Mouse (Mus musculus): ENCODE results near the gene Gm21304. TPM values are rescaled to one million over a fixed set of nuclear protein-coding genes. Genes with fewer than 3 reads are reported as not detected.
"Not testable (repeated sequence)": the region's sequence is repeated elsewhere in the genome, so short reads cannot be mapped to it uniquely, and the experiment has no call there.

Gene Gm21304
- total RNA-seq (2017), result not detected in 3 replicates

DNA sequence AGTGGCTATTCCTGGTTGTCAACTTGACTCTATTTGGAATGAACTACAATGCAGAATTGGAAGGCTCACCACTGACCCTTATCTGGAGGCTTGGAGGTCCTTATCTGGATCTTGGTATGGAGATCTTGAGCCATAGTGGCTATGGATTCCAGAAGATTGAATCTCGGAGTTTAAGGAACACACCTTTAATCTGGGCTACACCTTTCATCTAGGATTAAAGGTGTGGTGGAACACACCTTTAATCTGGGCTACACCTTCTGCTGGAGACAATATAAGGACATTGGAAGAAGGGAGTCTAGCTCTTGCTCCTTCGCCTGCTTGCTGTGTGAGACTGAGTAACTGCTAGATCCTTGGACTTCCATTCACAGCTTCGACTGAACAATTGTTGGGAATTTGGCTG, at the start of gene Gm21304:
Gene Gm21304 (plus strand): TSS at position 301 of the 400 bp plus-strand sequence.
- not testable (repeated sequence) for ATAC-seq (replicated peaks; ENCODE audit: insufficient number of reproducible peaks, low FRiP score, low TSS enrichment, poor library complexity, severe bottlenecking)

DNA sequence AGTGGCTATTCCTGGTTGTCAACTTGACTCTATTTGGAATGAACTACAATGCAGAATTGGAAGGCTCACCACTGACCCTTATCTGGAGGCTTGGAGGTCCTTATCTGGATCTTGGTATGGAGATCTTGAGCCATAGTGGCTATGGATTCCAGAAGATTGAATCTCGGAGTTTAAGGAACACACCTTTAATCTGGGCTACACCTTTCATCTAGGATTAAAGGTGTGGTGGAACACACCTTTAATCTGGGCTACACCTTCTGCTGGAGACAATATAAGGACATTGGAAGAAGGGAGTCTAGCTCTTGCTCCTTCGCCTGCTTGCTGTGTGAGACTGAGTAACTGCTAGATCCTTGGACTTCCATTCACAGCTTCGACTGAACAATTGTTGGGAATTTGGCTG, 25.6 kb upstream of the Gm21304 start, which contains the start of gene Gm21293:
Gene Gm21293 (plus strand): TSS at position 301 of the 400 bp plus-strand sequence.
- not testable (repeated sequence) for ATAC-seq (replicated peaks; ENCODE audit: insufficient number of reproducible peaks, low FRiP score, low TSS enrichment, poor library complexity, severe bottlenecking)

DNA sequence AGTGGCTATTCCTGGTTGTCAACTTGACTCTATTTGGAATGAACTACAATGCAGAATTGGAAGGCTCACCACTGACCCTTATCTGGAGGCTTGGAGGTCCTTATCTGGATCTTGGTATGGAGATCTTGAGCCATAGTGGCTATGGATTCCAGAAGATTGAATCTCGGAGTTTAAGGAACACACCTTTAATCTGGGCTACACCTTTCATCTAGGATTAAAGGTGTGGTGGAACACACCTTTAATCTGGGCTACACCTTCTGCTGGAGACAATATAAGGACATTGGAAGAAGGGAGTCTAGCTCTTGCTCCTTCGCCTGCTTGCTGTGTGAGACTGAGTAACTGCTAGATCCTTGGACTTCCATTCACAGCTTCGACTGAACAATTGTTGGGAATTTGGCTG, 17.1 kb upstream of the Gm21304 start, which contains the start of gene Gm6763:
Gene Gm6763 (plus strand): TSS at position 301 of the 400 bp plus-strand sequence.
- ATAC-seq (replicated peaks; ENCODE audit: insufficient number of reproducible peaks, low FRiP score, low TSS enrichment, poor library complexity, severe bottlenecking), result not testable (repeated sequence)

DNA sequence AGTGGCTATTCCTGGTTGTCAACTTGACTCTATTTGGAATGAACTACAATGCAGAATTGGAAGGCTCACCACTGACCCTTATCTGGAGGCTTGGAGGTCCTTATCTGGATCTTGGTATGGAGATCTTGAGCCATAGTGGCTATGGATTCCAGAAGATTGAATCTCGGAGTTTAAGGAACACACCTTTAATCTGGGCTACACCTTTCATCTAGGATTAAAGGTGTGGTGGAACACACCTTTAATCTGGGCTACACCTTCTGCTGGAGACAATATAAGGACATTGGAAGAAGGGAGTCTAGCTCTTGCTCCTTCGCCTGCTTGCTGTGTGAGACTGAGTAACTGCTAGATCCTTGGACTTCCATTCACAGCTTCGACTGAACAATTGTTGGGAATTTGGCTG, 8.6 kb upstream of the Gm21304 start, which contains the start of gene Gm8764:
Gene Gm8764 (plus strand): TSS at position 301 of the 400 bp plus-strand sequence.
- not testable (repeated sequence) for ATAC-seq (replicated peaks; ENCODE audit: insufficient number of reproducible peaks, low FRiP score, low TSS enrichment, poor library complexity, severe bottlenecking)

DNA sequence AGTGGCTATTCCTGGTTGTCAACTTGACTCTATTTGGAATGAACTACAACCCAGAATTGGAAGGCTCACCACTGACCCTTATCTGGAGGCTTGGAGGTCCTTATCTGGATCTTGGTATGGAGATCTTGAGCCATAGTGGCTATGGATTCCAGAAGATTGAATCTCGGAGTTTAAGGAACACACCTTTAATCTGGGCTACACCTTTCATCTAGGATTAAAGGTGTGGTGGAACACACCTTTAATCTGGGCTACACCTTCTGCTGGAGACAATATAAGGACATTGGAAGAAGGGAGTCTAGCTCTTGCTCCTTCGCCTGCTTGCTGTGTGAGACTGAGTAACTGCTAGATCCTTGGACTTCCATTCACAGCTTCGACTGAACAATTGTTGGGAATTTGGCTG, 8.4 kb downstream of the Gm21304 start, which contains the start of gene Gm21312:
Gene Gm21312 (plus strand): TSS at position 301 of the 400 bp plus-strand sequence.
- not testable (repeated sequence) for ATAC-seq (replicated peaks; ENCODE audit: insufficient number of reproducible peaks, low FRiP score, low TSS enrichment, poor library complexity, severe bottlenecking)

DNA sequence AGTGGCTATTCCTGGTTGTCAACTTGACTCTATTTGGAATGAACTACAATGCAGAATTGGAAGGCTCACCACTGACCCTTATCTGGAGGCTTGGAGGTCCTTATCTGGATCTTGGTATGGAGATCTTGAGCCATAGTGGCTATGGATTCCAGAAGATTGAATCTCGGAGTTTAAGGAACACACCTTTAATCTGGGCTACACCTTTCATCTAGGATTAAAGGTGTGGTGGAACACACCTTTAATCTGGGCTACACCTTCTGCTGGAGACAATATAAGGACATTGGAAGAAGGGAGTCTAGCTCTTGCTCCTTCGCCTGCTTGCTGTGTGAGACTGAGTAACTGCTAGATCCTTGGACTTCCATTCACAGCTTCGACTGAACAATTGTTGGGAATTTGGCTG, 16.9 kb downstream of the Gm21304 start, which contains the start of gene Gm20765:
Gene Gm20765 (plus strand): TSS at position 301 of the 400 bp plus-strand sequence.
- not testable (repeated sequence) for ATAC-seq (replicated peaks; ENCODE audit: insufficient number of reproducible peaks, low FRiP score, low TSS enrichment, poor library complexity, severe bottlenecking)

DNA sequence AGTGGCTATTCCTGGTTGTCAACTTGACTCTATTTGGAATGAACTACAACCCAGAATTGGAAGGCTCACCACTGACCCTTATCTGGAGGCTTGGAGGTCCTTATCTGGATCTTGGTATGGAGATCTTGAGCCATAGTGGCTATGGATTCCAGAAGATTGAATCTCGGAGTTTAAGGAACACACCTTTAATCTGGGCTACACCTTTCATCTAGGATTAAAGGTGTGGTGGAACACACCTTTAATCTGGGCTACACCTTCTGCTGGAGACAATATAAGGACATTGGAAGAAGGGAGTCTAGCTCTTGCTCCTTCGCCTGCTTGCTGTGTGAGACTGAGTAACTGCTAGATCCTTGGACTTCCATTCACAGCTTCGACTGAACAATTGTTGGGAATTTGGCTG, 25.4 kb downstream of the Gm21304 start, which contains the start of gene Gm4340:
Gene Gm4340 (plus strand): TSS at position 301 of the 400 bp plus-strand sequence.
- ATAC-seq (replicated peaks; ENCODE audit: insufficient number of reproducible peaks, low FRiP score, low TSS enrichment, poor library complexity, severe bottlenecking), result not testable (repeated sequence)

DNA sequence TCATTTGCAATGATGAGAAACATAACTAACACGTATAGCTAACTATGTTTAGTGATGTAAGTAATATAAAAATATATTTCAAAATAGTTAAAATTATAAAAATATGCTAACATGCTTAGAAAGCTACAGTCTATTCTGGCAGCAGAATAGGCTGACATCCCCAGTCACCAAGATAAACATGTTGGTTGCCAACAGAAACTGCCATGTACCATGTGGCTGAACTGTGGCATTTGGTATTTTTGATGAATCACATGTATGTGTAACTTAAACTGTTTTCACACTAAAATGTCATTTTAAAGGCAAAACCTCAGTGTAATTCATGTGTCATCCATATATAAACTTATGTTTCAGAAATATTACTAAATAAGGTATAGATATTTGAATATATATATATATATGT, 41.3 kb downstream of the Gm21304 start:
- no peak for ATAC-seq (replicated peaks; ENCODE audit: insufficient number of reproducible peaks, low FRiP score, low TSS enrichment, poor library complexity, severe bottlenecking)

DNA sequence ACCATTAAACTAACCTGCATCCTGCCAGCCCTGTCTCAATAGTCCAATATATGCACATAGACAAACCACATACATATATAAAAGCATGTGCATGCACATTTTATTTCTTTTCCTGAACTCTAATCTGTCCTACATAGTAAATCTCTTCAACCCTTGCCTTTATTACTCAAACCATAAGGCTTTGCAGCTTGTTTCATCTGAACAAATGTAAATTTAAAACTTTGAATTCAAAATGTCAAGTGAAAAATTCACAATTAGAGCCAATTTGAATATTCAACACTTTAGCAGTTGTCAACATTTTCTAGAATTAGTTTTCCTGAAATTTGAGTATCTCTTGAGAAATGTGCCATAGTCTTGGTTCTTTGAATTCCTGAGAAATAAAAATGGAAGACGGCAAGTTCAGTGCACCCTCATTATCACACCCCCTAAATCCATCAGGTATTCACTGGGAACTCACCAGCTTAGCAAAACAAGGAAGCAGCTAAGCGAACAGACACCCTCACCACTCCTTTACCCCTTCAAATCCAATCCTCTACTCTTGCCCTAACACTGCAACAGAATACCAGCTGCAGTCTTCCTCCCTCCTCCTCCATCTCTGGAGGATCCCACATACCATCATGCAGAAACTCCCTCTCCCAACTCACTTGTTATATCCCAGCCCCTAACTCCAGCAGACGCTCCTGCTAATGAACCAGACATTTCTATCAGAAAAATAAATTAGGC, 42.1 kb downstream of the Gm21304 start:
- ATAC-seq (replicated peaks; ENCODE audit: insufficient number of reproducible peaks, low FRiP score, low TSS enrichment, poor library complexity, severe bottlenecking), result no peak

DNA sequence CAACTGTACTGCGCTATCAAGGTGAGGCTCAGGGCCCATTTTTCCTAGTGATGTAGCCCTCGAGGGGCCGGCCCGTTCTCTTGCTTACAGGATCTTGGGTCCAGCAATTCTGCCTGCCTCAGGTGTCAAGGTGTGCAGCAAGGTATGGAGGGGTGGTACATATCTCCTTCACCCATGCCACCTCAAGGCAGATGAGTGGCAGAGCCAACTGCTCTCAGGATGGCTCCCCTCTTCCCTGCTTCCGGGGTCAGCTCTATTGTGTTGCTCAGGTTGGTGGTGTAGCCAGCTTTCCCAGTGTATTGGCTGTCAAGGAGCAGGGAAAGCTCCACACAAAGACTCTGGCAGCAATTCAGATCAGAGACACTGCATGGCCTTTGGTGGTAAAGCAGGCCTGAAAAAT, 46.2 kb downstream of the Gm21304 start:
- no peak; the same call in 1 of the 2 replicates for ATAC-seq (replicated peaks; ENCODE audit: insufficient number of reproducible peaks, low FRiP score, low TSS enrichment, poor library complexity, severe bottlenecking)

Other genes starting within 250 kb of the Gm21304 start
- gene Gm21293, start 25.5 kb upstream of the Gm21304 start, total RNA-seq (2017), result not detected in 3 replicates
- not detected in 3 replicates for gene Gm6763, start 17.0 kb upstream of the Gm21304 start, total RNA-seq (2017)
- not detected in 3 replicates for gene Gm8764, start 8.5 kb upstream of the Gm21304 start, total RNA-seq (2017)
- not detected in 3 replicates for gene Gm21312, start 8.5 kb downstream of the Gm21304 start, total RNA-seq (2017)
- not detected in 3 replicates for gene Gm20765, start 17.0 kb downstream of the Gm21304 start, total RNA-seq (2017)
- gene Gm4340, start 25.5 kb downstream of the Gm21304 start, total RNA-seq (2017), result not detected in 3 replicates